Mouse (Mus musculus) frontal cortex, postnatal 36 days (tissue): ENCODE data around the gene Gas2.
A peak's percentile ranks its signal among the peaks of the same experiment; 100 is the strongest.

ENCODE experiments used
- DNase-seq, 2 experiments: peaks; one replicate each; pipeline ENCODE4 v3.0.0; 2022; ENCODE audit warnings: low spot score in 2 of 2

Gas2 gene

DNA sequence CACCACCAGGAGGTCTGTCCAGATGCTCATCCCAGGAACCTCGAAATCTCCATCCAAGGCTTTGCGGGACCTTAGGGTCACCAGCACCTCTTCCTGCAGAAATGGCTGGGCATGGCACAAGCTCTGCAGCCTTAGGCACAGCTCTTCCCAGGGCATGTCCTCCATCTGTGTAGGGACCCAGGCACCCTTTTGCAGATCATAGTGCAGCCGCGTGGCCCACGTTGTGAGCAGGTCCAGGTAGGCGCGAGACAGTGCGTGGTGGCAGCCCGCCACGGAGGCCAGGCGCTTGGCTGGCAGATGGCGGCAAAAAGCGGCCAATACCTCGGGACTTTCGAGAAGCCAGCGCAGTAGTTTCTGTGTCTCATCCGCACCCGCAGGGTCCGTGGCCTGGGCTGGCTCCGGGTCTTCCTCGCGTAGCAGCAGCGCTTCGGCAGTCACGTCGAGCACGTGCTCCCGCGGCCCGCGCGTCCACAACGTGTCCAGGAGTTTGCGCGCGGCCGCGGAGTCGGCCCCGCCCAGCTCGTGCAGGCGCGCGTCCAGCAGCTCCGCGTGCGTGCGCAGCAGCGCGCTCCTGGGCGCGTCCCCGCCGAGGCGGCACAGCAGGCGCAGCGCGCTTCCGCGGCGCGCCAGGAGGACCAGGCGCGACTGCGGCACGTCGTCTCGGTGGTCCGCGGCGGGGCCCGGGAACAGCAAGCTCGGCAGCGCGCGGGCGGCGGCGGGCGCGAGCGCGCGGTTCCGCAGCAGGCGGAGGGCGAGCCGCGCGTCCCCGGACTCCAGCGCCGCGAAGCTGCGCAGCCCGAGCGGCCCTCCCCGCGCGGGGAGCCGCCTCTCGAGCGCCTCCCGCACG, at the start of gene Gas2:
Gene Gas2 (plus strand): TSS at position 766 of the 847 bp plus-strand sequence.
- DNase-seq: peak; percentile 88 to 93

DNA sequence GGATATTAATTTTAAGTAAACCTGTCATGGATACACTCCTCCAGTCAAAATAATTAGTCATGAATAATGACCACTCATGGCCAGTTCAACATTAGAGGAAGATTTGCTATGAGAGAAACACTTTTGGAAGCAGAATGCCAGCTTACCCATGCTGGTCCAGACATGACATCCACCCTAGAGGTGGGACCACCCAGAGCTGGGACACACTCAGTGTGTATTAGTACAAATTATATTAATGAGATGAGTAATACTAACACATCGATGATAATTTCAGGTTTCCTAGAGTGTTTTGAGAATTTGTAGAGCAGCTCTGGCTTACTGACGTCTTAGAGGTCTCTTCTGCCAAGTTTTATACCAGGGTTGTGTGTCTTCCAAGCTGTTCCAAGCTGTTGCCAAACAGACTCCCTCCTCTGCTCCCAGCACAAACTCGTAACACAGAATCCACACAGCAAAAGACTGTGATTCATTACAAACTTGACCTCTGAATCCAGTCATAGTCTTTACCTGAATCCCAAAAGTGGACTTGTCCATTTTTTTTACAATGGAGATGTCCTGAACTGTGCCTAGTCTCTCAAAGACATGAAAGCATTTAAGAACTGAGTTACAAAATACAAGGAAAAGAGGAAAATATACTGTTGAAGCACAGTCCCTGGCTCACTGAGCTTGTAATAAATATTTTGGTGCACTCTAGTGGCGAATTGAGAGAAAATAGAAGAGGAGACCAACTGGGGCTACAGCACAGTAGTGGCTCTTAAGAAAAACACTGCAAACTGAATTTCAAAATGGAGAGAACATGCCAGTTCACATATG, 46.1 kb upstream of the Gas2 start:
- DNase-seq: peak in 1 of 2 experiments; percentile 22

DNA sequence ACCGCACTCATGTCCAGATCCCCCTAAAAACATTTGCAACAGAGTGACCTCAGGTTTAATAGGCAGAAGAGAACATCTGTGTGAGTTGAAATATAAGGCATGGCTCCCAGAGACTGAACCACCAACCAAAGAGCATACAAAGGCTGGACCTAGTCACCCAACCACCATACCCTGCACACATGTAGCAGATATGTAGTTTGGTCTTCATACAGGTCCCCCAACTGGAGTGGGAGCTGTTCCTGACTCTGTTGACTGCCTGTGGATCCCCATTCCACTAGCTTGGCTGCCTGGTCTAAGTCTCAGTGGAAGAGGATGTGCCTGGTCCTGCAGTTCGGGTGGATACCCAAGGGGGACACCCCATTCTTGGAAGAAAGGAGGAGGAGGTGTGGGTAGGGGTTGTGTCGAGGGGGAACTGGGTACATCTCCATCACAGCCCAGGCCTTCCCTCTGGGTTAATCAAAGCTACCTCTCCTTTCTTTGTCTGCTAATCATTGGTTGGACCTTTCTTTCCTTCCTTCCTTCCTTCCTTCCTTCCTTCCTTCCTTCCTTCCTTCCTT, 45.5 kb upstream of the Gas2 start:
- DNase-seq: no peak

DNA sequence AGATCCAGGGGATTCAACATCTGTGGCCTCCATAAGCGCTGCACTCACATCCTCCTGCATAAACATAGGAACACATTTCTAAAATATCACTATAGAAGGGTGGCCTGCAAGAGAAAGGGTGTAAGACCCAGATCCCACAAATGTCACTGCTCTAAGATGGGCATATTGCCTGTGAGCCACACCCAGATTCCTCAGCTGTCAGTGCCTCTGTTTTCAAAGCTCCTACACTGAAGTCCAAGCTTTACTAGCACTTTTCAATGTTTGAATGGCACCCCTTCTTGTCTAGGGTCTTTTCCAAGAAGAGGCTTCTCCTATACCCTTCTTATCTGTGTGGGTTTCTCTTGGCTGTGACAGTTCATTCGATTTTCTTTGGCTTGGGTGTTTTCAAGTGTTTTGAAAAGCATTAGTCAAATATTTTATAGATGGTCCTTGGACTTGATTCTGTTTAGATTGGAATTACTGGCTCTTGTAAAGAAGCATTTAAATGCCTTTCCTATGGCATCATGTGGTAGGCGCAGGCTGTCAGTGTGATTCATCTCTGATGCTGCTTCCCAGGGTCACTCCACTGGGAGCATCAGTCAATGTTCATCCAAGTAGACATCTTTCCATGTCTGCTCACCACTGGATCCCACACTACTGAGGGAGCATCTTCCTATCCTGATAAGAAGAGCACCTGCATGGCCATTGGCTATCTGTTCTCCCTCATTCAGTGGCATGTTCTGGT, 43.4 kb upstream of the Gas2 start:
- no peak for DNase-seq

DNA sequence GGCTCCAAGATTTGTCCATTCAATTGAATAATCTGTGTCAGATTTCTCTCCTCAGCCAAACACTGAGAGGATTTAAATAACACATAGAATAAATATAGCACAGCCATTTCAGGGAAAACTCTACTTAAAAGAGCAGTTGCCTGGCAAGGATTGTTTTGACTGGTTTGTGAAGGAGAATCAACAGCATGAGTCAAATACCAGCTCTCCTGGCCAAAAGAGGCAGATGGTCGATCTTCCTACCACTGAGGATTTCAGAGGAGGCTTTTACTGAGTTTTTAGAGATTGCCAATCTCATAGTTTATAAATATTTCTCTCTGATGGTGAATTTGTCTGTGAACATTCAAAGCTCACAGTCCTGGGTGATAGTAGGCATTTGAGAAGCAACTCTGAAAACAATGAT, 41.9 kb upstream of the Gas2 start:
- DNase-seq: peak; percentile 38 to 70

DNA sequence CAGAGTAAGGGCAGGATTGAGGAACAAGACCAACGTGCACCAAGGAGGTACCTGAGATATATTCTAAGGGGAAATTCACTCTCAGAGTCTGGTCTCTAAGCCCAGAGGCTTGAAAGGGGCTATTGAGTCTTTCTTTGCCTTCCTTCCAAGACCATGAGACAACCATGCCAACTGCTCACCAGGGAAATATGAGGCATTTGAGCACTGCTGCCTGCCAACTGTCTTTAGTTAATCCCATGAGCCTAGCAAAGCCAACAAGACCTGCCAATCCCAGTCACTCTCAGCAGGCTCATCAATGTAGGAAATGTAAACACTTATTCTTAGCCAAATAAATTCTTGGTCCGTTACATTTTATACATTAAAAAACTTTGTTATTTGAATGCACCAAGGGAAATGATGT, 40.3 kb upstream of the Gas2 start:
- DNase-seq: no peak

DNA sequence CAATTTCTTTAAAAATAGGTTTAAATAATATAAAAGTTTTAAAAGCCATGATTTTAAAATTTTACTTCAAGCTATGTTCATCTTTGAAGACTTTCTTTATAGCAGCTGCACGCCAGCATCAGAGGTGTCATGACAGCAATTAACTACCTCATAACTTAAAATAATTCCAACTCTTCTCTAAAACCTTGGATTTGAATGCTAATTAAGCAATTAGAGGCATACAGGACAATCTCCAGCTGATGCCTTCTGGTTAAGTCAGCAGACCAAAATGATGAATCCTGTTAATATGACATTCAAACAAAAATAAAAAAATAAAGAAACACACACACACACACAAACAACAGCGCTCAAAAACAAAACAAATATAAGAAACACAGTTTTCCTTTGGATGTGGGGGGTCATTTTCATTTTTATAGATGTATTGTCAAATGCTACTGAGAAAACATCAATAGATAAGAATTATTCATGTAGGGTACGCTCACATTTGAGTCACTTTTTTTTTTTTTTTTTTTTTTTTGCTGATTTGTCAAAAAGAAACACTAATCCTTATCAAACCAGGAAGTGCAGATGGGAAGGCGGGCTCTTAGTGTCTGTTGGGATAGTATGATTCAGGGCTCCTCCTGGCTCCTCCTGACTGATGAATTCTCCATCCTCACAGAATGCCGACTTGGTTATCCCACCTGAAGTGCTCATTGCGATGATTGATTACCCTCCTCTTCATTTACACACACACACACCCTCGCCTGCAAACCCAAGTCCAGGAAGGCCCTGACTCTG, 38.1 kb upstream of the Gas2 start:
- DNase-seq: no peak

DNA sequence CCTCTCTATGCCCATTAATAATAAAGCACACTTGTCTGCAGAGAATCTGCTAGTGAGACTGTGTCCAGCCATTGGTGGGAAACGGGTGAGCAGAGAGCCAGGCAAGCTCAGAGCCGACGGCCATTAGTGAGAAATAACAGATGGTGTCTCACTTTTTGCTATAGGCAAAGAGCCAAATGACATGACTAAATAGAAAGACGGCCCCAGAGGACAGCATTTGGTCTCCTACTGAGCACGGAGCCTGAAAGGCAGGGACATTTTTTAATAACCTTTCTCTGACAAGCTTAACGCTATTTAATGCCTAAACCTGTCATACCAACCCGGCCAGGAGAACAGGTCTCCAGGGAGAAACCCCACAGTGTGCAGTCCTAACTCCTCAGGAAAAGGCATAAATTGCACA, 29.9 kb upstream of the Gas2 start:
- no peak for DNase-seq

DNA sequence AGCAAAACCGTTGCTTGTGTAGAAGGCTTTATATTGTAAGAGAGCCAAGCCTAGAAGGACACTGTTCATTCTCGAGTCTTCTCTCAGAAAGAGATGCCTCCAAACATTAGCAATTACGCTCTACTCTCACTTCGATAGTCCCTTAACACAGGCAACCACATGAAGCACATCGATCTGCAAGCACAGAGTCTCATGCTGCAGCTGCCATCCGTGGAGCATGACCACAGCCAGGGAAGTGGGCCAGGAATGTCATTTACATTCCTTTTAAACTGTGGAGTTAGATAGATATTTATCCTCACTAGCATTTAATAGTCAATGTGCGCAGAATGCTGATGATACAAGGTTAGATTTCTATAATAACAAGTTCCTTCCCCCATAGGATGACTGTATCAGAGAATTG, 21.3 kb upstream of the Gas2 start:
- DNase-seq: no peak

DNA sequence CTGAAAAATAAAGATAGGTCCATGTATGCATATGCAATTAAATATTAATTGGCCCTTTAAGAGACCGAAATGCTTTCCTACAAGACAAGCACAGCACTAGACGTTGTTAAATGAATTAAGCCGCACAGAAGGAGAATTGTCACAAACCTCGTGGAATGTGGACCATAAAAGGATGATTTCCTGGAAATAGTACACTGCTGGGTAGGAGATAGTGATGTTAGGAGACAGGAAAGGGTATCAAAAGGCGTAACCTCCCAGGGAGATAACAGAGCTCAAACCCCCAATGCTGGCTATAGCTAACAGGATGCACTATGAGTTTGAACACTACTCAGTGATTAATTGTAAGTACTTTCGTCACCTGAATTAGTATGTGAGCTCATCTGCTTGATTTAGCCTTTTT, 10.9 kb upstream of the Gas2 start:
- no peak for DNase-seq

DNA sequence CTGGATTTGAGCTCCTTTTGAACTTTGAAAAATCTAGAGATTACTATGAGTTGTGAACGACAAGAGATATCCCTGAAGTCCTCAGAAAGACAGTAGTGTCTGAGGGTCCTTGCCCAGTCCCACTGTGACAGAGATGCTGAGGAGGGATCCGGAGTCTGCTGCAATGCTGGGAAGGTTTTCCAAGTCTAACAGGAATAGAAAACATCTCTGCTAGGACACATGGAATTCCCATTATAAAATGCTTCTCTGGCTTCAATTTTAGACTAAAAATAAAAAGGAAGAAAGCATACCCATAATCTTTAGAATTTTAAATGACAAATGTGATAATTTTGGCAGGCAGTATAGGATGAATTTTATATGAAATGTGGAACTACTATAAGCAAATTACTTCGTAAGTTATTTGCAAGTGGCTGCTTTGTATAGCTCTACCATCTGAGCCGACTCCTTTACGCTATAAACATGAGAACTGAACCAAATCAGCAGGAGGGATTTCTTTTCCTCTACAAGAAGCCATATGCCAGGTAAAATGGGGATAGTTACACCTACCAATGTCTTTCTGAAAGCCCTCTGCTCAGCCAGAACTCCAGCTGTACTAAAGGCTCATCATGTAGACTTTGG, 9.8 kb upstream of the Gas2 start:
- DNase-seq: no peak

DNA sequence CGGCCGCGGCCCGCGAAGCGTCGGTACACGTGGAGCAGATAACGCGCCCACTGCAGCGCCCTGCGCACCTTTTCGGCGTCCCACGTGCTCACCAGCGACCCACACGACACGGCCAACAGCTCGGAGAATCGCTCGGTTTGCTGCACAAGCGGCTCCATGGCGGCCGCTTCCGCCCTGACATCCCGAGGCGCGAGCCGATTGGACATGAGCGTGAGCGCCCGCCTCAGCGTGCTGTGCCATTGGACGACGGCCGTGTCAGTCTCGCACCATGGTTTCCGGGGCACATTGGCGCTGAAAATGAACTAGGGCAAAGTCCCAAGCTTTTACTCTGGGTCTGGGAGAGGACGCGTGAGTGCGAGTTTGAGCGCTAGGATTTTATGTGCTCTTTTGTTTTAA, 280 bp downstream of the Gas2 start, which contains the start of gene Fancf:
Gene Fancf (minus strand): TSS at position 171 of the 396 bp plus-strand sequence.
- DNase-seq: peak; percentile 98 to 99

DNA sequence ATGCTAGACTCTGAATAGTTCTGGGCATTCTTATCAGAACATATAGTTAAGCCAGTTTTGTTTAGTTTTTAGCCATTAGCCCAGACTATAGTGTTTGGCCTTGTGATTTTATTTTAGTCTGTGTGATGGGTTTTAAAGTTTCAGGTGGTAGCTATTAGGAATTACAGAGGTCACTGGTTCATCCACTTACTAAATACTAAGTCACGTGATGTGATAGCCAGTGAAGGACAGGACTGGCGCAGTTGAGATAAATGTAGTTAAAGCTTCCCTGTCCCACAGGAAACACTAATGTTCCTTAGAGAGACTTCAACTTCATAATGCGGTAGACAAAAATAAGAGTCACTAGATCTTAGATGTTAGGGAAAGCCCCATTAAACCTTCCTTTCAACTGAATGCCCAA, 1.0 kb downstream of the Gas2 start:
- no peak for DNase-seq

DNA sequence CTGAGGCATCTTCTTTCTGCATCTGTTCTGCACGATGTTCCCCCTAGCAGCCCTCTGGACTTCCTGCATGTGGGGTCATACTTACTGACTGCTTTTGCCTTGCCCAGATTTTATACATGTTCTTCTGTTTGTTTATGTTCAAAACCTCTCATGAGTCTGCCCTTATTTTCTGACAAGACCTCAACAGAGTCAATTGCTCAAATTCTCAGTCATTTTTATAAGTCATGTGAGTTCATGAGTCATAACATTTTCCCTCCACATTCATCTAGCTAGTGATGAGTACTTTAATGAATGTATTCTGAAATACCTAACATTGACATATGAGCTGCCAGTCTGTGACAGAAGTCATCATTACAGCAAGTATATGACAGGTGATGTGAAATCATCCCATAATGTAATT, 3.5 kb downstream of the Gas2 start:
- DNase-seq: no peak

DNA sequence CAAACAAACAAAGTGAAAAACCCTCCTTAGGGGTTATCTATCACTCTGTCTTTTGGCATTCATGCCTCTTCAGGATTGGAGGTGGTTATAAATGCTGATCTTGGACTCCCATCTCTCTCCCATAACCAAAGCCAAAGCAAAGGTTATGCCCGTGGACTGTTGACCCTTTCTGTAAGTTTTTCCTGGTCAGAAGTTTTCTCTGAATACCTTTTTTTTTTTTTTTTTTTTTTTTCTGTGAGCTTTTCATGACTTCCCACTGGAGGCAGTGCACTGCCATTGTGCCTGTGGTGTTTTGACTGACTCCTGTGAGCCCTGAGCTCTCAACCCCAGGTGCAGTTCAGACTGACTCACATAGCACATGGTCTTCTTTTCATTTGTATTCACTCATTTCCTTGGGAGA, 6.2 kb downstream of the Gas2 start:
- no peak for DNase-seq

DNA sequence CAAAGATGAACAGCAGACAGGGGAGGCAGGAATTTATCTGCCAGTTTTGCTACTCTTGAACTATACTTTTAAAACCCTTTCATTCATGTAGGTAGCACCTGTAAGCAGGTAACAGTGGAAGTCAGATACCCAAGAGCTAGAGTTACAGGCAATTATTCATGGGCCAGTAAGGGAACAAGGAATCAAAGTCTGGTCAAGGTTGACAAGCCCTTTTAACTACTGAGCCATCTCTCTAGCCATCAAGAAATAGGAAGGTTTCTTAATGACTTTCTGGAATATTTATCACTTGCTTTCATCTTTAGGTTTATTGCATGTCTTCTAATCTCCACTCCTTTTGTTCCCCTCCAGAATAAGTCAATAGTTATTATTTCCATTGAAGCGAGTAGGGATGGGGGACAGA, 10.2 kb downstream of the Gas2 start:
- no peak for DNase-seq

DNA sequence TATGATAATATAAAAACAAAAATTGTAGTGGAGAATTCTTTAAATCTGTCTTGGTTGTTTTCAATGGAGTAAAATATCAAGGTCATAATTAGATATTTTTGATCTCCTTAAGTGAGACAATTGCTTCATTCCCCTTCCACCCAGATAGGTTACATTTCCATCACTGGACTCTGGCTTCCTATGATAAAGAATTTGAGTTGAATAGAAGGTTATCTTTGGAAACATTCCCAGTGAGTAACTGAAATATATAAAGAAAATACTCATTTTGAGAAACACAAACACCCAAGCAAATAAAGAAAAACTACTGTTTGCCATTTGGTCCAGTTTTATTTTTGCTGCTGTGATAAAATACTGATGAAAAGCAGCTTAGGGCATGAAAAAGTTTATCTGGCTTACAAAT, 10.8 kb downstream of the Gas2 start:
- DNase-seq: no peak

DNA sequence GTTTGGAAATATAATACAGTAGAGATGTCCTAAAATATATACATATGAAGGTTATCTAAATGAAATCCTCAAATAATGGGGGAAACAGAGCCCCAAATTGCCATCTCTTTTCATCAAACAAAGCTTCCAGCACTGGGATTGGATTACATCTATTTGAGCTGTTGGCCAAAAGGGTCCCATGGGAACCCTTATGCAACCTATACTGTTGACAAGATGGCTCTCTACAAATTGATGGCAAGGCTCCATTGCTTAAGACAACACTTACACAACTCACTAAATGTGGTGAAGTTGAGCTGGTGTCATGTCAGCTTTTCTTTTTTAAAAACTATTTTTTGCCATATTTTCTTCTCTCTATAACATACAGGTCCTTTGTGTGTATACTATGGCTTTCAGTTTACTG, 14.5 kb downstream of the Gas2 start:
- DNase-seq: no peak

DNA sequence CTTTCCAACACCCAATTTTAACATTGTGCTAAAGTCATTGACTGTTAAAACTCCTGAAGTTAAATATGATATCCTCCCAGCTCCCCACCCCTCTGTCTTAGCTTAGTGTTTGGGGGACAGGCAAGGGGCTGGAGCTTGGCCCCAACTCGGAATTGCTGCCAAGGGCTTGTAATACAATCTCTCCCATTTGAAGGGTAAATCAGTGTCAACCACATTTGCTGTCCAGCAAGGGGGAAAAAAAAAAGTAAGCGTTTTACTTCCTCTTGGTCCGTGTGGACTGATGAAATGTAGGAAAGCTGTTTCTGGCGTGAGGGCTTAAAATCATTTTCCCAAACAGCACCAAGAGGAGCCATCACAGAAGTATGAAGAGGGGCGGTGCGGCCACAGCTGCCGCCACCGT, 16.9 kb downstream of the Gas2 start:
- DNase-seq: no peak

DNA sequence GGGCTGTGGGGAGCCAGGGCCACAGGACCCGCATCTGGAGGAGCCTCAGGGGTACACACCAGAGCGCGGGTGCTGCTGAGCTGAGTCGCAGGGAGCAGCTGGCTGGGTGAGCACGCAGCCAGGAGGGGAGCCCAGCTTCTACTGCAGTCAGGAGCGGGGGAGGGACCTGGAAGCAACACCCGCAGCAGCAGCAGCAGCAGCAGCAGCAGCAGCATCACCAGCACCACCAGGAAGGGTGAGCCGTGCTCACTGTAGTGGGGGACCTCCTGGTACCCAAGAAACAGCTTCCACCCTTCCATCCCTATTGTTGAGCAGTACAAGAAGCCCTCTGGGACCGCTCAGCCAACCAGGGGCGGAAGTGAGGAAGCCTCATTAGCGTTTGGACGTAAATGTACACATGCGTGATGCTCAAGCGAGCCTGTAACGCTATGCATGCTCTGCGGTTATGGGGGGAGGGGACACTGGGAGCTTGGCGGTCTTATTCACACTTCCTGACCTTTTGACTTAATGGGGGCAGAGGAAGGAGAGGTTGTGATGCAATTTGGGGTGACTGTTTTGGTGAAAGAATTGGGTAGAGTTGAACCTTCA, 17.4 kb downstream of the Gas2 start:
- DNase-seq: peak; percentile 64 to 73
